Mouse (Mus musculus) olfactory bulb, adult 2 months (tissue): ENCODE data around the gene Ear6.

ENCODE experiments used
- CTCF ChIP-seq: fragments of 200-500 bp; IDR thresholded peaks from 2 replicates; pipeline ENCODE4 v1.5.1; 2012; ENCODE audit warnings: low read depth, mild to moderate bottlenecking, low read length, moderate library complexity; ENCODE audit not compliant: insufficient read depth
- POLR2A ChIP-seq: fragments of 200-500 bp; IDR thresholded peaks from 2 replicates; pipeline ENCODE4 v1.6.1; 2012; ENCODE audit warnings: mild to moderate bottlenecking, low read depth, low read length, moderate library complexity; ENCODE audit not compliant: insufficient read depth

GRCm38 (mm10) chr14:51826625-51827024, 26.9 kb upstream of the Ear6 start:
- TF ChIP-seq CTCF (no peak), POLR2A (no peak)
